8 mouse cellular contexts compared by ENCODE assay signal in genomic region chr1:33757491-33758041, GRCm38 (mm10). TPM values are rescaled to one million over a fixed set of nuclear protein-coding genes. Genes with fewer than 3 reads are reported as not detected.
DNase-seq lines count a peak whose midpoint lies in the region; ATAC-seq and TF ChIP-seq lines count a peak whose summit lies in the region.

TSS of gene Bag2 (minus strand) at chr1:33757795.

- H3K9me3 ChIP-seq in erythroblast, embryonic 14.5 days (ENCODE audit: control insufficient read depth, low read length) = no peaks in the 10 kb centered on the region
- H3K9me3 ChIP-seq in heart, embryonic 14.5 days (ENCODE audit: control insufficient read depth, low read length) = no peaks in the 10 kb centered on the region

- peak within 1 kb of the TSS; percentile 86 for H3K4me3 ChIP-seq in erythroblast, embryonic 14.5 days (replicated peaks)
- H3K4me3 ChIP-seq in heart, embryonic 14.5 days (ENCODE audit: control insufficient read depth in 1 of 2, insufficient read depth in 1 of 2, low read depth in 1 of 2, low read length in 2 of 2) = peak within 1 kb of the TSS; percentile 71 to 79
- peak within 1 kb of the TSS; percentile 83 for H3K4me3 ChIP-seq in lung, adult 2 months (replicated peaks; ENCODE audit: extremely low read depth, low read depth, low read length)
- peak within 1 kb of the TSS; percentile 97 for H3K4me3 ChIP-seq in thymus, adult 2 months (ENCODE audit: control insufficient read depth, insufficient read depth, low read length)

- peak within 1 kb of the TSS; percentile 70 for H3K4me2 ChIP-seq in heart, embryonic 14.5 days (ENCODE audit: low read length)

- no peaks in the 10 kb centered on the region for H3K27me3 ChIP-seq in erythroblast, embryonic 14.5 days (ENCODE audit: control insufficient read depth)
- H3K27me3 ChIP-seq in heart, embryonic 14.5 days (ENCODE audit: control insufficient read depth, insufficient read depth, low read length) = no peaks in the 10 kb centered on the region
- no peaks in the 10 kb centered on the region for H3K27me3 ChIP-seq in thymus, adult 2 months (ENCODE audit: control insufficient read depth, insufficient read depth, low read length)

- H3K36me3 ChIP-seq in erythroblast, embryonic 14.5 days (ENCODE audit: control insufficient read depth) = peaks cover 48% of the 10 kb centered on the region
- H3K36me3 ChIP-seq in heart, embryonic 14.5 days (ENCODE audit: control insufficient read depth, insufficient read depth, low read length) = peaks cover 24% of the 10 kb centered on the region
- no peaks in the 10 kb centered on the region for H3K36me3 ChIP-seq in thymus, adult 2 months (ENCODE audit: control insufficient read depth, insufficient read depth, low read length)

- H3K4me1 ChIP-seq in erythroblast, embryonic 14.5 days (ENCODE audit: control insufficient read depth) = peaks cover 61% of the 10 kb centered on the region
- H3K4me1 ChIP-seq in heart, embryonic 14.5 days (ENCODE audit: control insufficient read depth in 2 of 2, insufficient read depth in 2 of 2, low read length in 2 of 2) = peaks cover 7 to 35% of the 10 kb centered on the region in 2 experiments; a peak in 3 of 4 replicates
- H3K4me1 ChIP-seq in lung, adult 2 months (ENCODE audit: control insufficient read depth, insufficient read depth, low read length) = no peaks in the 10 kb centered on the region
- H3K4me1 ChIP-seq in thymus, adult 2 months (replicated peaks; ENCODE audit: control insufficient read depth, insufficient read depth, low read length) = peaks cover 13% of the 10 kb centered on the region; the same call in 1 of the 2 replicates

- WGBS in heart, embryonic 14.5 days = under 1% methylated on average over 47 of the region's 61 CpGs
- under 1% methylated on average over 60 of the region's 61 CpGs for WGBS in lung, adult 2 months
- WGBS in thymus, adult 2 months = 2% methylated on average over 60 of the region's 61 CpGs

- DNase-seq in CD4-positive, CD25-positive, alpha-beta regulatory T cell, adult 2 months (ENCODE audit: low read depth, low spot score) = peak; percentile 53
- peak; percentile 63 for DNase-seq in brain, adult 2 months (ENCODE audit: low read depth, low spot score)
- peak; percentile 79 for DNase-seq in kidney, postnatal 10 days
- peak; percentile 72 for DNase-seq in lung, adult 2 months
- DNase-seq in thymus, adult 2 months = peak; percentile 58

- H3K27ac ChIP-seq in heart, embryonic 14.5 days (replicated peaks in 1 of 2; ENCODE audit: control insufficient read depth in 1 of 2, insufficient read depth in 1 of 2, low read depth in 2 of 2, low read length in 2 of 2) = peak within 1 kb of the TSS; percentile 72 to 73
- H3K27ac ChIP-seq in thymus, adult 2 months (ENCODE audit: control insufficient read depth, insufficient read depth, low read length) = no peak within 1 kb of the TSS

- peak within 1 kb of the TSS; percentile 89 for H3K9ac ChIP-seq in heart, embryonic 14.5 days (ENCODE audit: low read length)

- TF ChIP-seq CTCF in lung, adult 2 months (IDR thresholded peaks at IDR 0.05; ENCODE audit: insufficient read depth, low read length) = no peak
- no peak for TF ChIP-seq CTCF in thymus, adult 2 months (IDR thresholded peaks at IDR 0.05; ENCODE audit: borderline replicate concordance, control insufficient read depth, extremely low read depth, insufficient read depth, low read length, poor library complexity)

- peak; percentile 87 for ATAC-seq in heart, embryonic 14.5 days (ENCODE audit: insufficient number of reproducible peaks, insufficient read depth, low FRiP score, low read depth)
- peak; percentile 25; the same call in 1 of the 2 replicates for ATAC-seq in neutrophil, adult 5-6 weeks (ENCODE audit: extremely low read depth, insufficient number of reproducible peaks, low FRiP score, poor library complexity, severe bottlenecking)

- no peak for TF ChIP-seq POLR2A in lung, adult 2 months (IDR thresholded peaks at IDR 0.05; ENCODE audit: borderline replicate concordance, extremely low read depth, low read depth, low read length)
- 0 out of 2 replicates have a peak, but pooled peaks have one; percentile 15 for TF ChIP-seq POLR2A in thymus, adult 2 months (IDR thresholded peaks at IDR 0.05; ENCODE audit: control insufficient read depth, extremely low read depth, insufficient read depth, low read length, poor library complexity)

RNA-seq across cellular contexts. Expression of gene Bag2, which starts in this region (rescaled TPM):
- polyA plus RNA-seq in erythroblast, embryonic 14.5 days (2012) = 1.8 and 2.7 TPM in 2 replicates
- 85.3 and 91.7 TPM in 2 replicates for polyA plus RNA-seq in heart, embryonic 14.5 days (2014; fragmentation: Nextera tagmentation; extraction: Ambion mirVana)
- 10.6 and 17.0 TPM in 2 replicates for polyA plus RNA-seq in lung, adult 2 months (2012; rRNA removed)
- 2.1 TPM in 1 of 2 replicates, not detected in the other for total RNA-seq in neutrophil, adult 5-6 weeks (2017)
- polyA plus RNA-seq in thymus, adult 2 months (2012; rRNA removed) = 12.4 and 13.7 TPM in 2 replicates
